Mouse (Mus musculus) heart, postnatal 36 days (tissue): ENCODE measurements around the gene Akr1cl. TPM values are rescaled to one million over a fixed set of nuclear protein-coding genes. Genes with fewer than 3 reads are reported as not detected.
A peak's percentile ranks its signal among the peaks of the same experiment; 100 is the strongest.
"Not testable (repeated sequence)": the region's sequence is repeated elsewhere in the genome, so short reads cannot be mapped to it uniquely, and the experiment has no call there.

Experiments used
- DNase-seq, 2 experiments: peaks; one replicate each; pipeline ENCODE4 v3.0.0; 2021 to 2022
- intact Hi-C: fragments of 180-260 bp; cut with DNase I; formaldehyde crosslinking; loops from one replicate; pipeline ENCODE4 v1.15.1; 2025
- total RNA-seq, 2 experiments: library from RNA; stranded (reverse); gene quantifications; 2 replicates each; pipeline ENCODE4 v1.2.3; 2021

Akr1cl gene
- total RNA-seq = not detected

DNA sequence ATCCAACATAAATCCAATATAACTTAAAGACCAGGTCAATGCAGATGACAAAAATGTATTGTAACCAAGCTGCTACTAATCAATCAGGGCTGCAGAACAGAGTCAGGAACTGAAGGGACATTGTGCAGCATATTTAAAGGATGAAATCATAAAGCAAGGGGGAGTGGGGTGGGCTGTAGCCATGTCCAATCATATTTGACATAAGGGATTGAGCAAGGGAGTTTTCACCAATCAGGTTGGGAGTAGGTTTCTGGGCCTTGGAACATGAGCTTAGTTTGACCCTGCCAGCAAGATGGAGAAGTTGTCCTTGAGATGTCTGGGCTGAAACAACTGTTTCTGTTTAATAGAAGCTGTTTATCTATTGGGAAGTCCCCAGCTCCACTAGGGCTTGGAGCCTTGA, at the start of gene Akr1cl:
Akr1cl (minus strand) TSS at position 119 of the 400 bp plus-strand sequence.
- intact Hi-C loops = no loop called here
- no peak for DNase-seq

DNA sequence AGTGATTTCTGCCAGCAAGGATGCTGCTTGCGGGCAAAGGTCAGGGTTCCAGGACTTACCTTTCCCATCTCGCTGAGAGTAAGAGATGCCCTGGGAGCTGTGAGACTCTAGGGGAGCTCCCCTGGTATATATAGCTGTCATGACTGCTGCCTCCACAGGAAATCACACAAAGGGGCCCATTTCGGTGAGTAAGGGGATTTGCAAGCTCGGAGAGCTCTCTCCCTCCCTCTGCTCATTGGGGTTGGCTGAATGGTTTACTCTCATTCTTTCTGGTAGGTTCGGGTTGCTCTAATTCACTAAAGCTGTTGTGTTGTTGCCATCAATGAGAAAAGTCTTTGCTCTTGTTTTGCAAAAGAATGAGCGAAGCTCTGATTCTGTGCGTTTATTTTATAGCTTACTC, 49.6 kb upstream of the Akr1cl start, which contains the start of gene Crygb:
Crygb (minus strand) TSS at position 101 of the 400 bp plus-strand sequence.
- no peak for DNase-seq
- intact Hi-C loops = no loop called here

DNA sequence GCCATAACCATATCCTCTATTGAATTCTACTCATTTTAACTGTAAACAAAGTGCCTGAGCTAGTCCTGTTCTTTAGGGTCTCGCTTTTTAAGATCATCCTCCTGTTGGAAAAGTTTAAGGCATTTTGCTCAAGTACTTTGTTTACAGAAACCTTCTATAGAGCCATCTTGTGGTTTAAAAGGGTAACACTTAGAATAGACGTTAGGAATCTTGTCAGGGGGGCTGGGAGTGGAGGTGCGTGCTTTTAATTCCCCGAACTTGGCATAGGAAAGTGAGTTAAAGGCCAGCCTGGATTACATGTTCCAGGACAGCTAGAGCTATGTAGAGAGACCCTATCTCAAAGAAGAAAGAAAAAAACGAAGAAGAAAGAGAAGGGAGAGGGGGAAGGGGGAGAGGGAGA, 43.0 kb upstream of the Akr1cl start:
- intact Hi-C loops = no loop called here
- DNase-seq = no peak

DNA sequence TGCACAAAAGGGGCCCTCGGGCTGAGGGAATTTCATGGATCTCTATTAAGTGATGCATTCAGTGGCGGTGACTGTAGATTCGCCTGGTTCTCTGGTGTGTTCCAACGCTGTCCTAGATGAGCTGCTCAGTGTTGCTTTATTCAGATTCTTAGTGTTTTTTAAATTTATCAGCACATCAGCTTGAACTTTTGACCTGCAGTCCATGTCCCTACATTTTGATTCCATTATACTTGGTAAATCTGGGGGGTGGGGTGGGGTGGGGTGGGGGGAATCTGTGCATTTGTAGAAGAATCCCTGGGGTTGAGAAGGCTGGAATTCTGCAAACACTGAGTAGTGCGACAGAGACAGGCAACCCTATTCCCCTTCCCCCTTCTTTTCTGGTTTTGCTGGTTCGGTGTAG, 41.0 kb upstream of the Akr1cl start, which contains the start of gene Crygc:
Crygc (minus strand) TSS at position 101 of the 400 bp plus-strand sequence.
- no peak for DNase-seq
- intact Hi-C loops = no loop called here

DNA sequence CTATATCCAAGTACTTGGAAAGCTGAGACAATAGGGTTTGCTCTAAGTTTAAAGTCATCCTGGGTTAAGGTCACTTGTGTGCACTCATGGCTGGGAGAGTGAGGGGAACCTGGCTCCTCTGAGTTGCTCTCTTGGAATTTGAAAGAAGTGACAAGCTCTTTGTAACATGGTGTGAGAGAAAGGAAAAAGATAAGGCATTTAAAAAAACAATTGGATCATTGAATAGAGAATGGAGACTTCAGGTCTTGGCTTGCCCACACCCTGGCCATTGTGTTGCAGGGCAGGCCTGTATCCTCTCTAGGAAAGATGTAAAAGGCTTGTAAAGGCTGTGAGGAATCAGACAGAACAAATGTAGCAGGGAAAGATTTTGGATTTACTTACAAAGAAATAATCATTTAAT, 35.3 kb upstream of the Akr1cl start:
- intact Hi-C loops = no loop called here
- DNase-seq = no peak

DNA sequence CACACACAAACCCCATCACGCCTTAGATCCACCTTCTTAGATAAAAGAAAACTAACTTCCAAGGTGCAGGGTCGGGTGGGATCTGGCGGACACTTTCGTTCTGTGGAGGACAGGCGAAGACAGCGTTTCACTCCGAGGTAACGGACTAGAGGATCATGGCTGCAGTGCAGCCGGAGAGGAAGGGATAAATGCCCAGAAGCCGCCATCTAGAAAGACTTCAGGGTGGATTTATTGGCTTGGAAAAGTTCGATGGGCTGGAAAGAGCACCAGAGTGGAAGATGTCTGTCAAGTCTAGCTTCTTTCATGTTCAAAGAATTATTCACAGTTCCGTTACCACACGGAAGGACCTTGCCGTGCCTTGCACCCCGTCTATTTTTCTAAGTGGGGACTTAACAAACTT, 31.6 kb upstream of the Akr1cl start:
- intact Hi-C loops = no loop called here
- DNase-seq = no peak

DNA sequence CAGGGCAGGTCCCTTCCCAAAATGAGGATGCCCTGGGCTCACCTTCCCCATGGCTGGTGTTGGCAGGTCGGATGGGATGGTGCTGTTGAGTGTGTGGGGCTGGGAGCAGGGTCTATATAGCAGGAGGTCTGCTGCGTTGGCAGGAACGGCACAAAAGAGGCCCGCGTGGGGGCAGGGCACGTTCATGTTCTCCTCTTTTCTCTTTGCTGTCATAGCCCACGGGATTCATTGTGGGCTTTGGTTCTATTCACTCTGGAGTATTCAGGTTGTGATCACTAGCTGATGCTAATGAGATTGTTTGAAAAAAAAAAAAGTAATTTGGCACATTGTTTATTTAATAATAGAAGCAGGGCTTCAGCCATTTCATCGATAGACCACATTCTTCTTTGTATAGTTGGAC, 30.8 kb upstream of the Akr1cl start, which contains the start of gene Crygd:
Crygd (minus strand) TSS at position 101 of the 400 bp plus-strand sequence.
- intact Hi-C loops = no loop called here
- DNase-seq = no peak

DNA sequence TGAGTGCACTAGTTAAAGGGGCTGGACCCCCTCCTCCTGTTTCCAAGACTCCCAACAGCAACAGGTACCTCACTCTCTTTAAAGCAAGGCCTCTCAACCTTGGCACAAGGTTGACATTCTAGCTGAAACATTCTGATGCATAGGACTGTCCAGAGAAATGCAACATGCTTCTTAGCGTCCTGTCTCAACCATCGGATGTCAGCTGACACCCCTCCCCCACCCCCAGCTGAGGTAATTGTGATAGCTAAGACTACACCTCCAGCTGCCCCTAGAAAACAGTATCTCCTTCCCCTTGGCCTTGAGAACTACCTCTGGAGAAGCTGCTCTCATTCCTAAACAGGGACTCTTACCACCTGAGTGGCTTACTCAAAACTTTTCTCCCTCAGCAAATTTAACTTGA, 19.6 kb upstream of the Akr1cl start:
- intact Hi-C loops = no loop called here
- no peak for DNase-seq

DNA sequence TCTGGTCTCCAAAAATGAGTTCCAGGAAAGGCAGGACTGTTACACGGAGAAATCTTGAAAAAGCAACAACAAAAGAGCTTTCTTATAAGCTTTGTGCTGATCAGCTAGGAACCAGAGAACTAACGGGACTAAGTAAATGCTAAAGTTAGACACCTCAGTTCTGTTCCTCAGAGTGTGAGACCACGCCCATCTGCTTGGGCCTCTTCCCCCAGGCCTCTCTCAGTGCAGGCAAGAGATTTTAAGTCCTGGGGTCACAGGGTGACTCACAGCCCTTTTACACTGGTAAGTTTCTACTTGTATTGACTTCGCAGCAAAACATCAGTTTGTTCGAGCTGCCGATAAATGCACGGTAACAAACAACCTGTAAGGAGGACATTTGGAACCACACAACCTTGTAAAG, 19.1 kb upstream of the Akr1cl start:
- DNase-seq = no peak
- intact Hi-C loops = no loop called here

DNA sequence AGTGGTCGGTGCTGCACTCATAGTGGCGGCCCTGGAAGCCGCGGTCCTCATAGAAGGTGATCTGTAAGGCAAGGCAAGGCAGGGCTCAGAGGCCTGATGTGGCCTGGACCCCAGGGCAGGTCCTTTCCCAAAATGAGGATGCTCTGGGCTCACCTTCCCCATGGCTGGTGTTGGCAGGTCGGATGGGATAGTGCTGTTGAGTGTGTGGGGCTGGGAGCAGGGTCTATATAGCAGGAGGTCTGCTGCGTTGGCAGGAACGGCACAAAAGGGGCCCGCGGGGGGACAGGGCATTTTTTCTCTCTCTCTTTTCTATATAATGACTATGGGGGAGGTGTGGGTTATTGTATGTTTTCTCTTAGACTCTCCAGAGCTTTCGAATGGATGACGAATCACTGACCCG, 18.4 kb upstream of the Akr1cl start, which contains the start of gene Cryge:
Cryge (minus strand) TSS at position 198 of the 400 bp plus-strand sequence.
- DNase-seq, intact Hi-C loops: not testable (repeated sequence)

DNA sequence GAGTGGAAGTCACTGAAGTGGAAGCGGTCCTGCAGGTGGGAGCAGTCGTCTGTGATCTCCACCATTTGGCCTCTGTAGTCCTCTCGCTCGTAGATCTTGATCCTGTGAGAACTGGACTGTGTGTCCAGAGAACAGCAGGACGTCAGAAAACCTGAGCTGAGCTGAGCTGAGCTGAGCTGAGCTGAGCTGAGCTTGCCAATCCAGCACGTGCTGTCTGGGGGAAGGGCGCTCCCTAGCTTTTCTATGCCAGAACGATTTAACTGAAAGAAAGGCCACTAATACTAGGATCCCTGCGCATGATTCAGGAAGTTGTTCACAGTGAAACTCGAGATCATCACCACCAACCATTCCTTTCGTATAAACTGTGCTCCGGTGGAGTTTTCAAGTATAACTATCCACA, 16.2 kb upstream of the Akr1cl start:
- intact Hi-C loops = no loop called here
- DNase-seq = no peak

DNA sequence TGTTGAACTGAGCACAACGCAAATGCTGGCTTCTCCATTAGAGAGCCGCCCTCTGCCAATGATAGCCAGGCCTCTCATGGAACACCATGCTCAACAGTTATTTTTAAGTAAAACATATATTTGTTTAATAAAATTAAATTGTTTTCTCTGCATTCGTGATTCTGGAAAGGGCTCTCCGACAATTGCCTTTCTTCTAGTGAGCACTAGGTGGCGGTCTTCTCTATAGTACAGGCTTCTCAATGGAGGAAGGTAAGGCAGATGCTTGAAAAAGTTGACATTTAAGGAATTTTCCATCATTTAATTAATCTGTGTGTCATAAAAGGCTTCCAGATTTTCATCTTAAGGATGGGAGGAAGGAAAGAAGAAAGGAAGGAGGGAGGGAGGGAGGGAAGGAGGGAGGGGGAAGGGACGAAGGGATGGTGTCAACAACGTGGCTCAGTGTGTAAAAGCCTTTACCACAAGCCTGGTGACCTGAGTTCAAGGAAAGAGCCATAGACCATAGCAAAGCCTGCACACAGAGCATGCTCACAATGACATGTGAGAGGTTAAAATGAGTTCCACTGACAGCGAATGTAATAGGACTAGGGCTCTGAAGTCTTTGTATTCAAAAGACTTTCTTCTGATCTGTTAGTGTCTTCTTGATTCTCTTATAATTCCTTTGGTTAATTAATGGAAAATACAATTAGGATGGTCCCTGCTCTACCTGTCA, 14.0 kb upstream of the Akr1cl start:
- peak; percentile 3 to 15 for DNase-seq
- intact Hi-C loops = loop anchor here (2.0 kb wide), 1 partner anchor 132 kb away; no protein-coding TSS in a partner anchor

DNA sequence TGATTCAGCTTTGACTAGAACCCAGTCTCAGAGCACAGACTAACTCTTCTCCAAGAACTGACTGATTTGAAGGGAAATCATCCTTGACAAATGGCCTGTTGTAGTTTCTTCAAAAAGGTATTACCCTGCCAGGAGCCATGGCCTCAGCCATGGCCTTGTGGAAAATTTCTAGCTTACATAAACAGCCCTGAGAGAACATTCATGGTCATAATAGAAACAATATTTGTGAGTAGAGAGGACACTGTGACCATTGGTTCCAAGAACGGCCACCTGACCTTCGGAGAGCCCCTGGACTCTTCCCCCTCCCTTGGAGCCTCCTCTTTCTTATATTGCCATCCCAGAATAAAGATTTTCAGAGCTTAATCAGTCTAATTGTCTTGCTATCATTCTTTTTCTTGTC, 10.9 kb upstream of the Akr1cl start:
- intact Hi-C loops = no loop called here
- DNase-seq = no peak

DNA sequence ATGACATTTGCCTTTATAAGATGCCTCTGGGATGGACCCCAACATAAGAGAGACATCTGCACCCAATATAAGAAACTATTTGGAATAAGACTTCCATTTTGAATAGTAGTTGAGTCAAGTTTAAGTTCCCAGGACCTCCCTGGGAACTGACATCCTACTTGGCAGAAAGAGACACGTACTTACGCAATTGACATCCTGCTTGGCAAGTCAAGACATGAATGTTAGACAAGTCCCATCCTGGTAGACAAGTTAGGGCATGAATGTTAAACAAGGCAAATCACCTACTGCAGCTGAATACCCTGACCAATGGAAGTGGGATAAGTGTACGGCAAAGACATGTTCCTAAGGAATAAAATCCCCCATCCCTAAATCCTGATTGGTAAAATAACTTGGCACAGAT, 9.3 kb upstream of the Akr1cl start:
- intact Hi-C loops = no loop called here
- no peak for DNase-seq

DNA sequence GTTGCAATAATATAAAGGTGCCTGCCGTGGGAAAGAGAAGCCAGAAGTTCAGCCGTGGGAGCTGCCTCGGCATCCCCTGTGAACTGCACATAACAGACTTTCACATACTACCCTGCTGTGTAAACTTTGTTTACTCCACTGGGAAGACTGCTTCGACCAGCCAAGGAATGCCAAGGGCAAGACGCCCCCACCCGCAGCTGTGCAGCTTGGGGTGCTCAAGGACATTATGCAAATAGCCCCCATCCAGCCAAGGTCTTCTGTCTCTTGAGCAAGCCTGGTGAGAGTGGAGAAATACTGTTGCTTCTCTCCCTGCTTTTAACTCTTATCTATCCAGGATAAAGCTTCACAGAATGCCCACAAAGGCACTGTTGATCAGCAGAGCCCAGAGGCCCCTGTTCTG, 8.2 kb upstream of the Akr1cl start:
- no peak for DNase-seq
- intact Hi-C loops = no loop called here

DNA sequence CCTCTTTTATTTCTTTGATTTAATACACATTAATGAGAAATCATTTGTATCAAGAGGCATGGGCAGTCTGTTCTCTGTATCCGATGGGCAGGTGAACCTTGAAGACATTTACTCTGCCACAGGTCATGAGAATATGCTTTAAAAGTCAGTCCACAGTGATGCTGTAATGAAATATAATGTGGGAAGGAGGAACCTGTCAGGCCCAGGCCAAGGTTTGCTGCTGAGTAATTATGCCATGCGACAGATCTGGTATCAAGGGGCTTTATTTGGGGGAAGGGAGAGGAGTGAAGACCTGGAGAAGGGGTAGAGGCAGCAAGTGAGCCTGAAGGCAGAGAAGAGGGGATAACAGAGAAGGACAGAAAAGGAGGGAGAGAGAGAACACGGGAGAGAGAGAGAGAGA, 7.1 kb upstream of the Akr1cl start:
- DNase-seq = no peak
- intact Hi-C loops = no loop called here

DNA sequence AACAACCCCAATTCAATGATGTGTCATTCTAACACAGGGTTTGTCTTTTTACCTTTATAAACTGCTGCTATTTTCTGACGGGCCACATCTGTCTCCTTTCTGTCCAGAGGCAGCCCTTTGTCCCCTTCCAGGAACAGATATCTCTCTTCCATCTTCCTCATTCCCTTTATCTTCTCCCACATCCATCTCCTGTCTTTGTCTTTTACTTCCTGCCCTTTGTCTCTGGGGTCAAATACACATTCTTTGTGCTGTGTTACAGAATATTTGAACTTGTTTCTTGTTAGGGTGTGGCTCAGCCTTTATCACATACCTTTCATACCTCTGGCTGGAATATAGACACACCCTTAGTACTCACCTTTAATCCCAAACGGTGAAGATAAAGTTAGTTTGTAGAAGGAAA, 5.0 kb upstream of the Akr1cl start:
- DNase-seq = no peak
- intact Hi-C loops = no loop called here

DNA sequence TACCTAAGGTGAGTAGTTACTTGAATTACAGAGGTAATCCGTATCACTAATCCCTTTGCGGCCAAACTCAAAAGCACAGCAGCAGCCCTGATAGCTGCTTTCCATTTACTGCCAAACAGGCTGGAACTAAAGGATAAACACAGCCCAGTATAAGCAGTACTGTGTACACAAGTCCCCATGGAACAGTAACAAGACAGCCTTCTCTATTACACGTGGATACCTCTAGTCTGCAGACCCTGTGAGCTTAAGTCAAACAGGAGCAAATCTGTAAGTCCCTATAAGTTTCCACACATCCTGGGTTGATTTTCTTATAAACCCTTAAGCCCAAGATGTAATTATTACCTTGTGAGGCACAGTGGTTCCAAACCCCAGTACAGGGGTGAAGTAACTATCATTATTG, 3.0 kb upstream of the Akr1cl start:
- no peak for DNase-seq
- intact Hi-C loops = no loop called here

DNA sequence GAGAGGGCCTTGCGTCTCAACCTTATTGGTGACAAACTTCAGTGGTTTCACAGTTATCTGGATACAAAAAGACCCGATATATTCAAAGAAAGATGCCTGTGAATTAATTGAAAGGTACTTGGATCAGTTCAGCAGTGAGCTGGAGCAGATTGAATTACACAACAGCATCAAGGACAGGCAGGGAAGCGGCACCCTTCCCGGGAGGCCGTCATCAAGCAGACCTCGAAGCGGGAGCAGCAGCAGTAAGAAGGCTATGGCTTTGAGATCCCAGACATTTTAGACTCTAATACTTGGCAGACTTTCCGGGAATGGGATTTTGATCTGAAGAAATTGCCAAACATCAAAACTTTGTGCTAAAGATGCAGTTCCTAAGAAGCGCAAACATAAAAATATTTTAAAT, 4.4 kb downstream of the Akr1cl start:
- intact Hi-C loops = no loop called here

DNA sequence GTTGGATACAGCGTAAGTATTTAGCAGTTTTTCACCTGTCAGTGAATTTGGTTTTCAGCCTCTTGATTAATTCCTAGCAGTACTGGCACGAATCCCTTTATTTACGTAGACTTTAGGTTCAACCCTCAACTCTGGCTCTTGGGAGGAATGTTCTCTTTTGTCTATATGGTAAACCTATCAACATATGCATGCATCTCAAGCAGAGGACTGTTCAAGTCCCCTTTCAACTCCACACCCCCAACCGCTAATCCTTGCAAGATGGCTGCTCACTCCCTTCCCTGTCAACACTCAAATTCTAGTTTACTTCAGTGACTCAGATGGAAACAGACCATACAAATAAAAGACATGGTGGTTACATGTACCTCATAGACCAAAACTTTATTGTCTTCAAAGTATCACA, 19.8 kb downstream of the Akr1cl start:
- DNase-seq = no peak
- intact Hi-C loops = loop anchor here (5.0 kb wide), 3 partner anchors 95 to 395 kb away; partner anchors contain the start of gene Mettl21a

More for the DNA sequence above, 4.4 kb downstream of the Akr1cl start:
- no peak for DNase-seq

DNA sequence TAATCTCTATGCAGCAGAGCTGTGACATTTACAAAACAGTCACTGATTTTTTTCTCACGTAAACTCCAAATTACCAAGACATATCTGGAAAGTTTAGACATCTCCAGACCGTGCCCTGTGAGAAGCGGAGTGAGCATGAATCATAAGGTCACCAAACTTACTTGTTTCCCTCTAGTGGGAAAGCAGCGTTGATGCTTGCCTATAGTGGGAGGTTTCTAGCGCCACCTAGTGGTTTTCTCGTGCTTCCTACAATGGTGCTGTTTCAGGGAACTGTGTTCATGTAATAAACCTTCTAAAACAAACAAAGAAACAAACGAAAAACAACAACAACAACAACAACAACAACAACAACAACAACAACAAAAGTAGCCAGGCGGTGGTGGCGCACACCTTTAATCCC, 22.4 kb downstream of the Akr1cl start:
- intact Hi-C loops = loop anchor here (1.0 to 5.0 kb wide), 4 partner anchors 93 to 1351 kb away; partner anchors contain the start of gene Mettl21a
- DNase-seq = peak; percentile 53 to 54

DNA sequence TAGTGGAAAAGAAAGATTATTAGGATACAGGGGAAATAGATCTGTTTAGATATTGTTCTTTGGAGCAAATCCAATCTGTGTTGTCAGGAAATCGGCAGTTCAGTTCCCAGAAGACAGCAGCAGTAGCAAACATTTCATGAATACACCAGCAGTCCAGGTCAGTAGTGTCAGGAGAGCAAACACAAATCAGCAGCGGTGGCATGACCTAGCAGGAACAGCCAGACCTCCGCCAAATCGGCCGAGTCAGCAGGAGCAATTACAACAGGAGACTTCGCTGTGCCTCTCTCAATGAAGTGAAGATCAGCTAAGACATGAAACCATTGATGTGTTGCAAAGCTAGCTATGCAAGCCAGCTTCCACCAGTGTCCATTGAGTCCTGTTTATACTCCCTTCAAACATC, 27.0 kb downstream of the Akr1cl start:
- intact Hi-C loops = no loop called here
- no peak for DNase-seq
